Comparison of ENCODE assay signal across 14 mouse cellular contexts in genomic region chr3:33440905-33441304, GRCm38 (mm10).
"Had no signal": no experiment of that assay in that cellular context is flagged by ENCODE, and none has a peak within 500 bp of the region (broad histone marks: within the 10 kb centered on the region; RNA-seq: fewer than 3 reads in every experiment).

No protein-coding gene starts in this region.

- H3K9ac ChIP-seq: limb, embryonic 12.5 days; liver, embryonic 13.5 days; liver, postnatal 0 days; lung, embryonic 15.5 days; neural tube, embryonic 12.5 days; stomach, embryonic 15.5 days had no signal

- H3K9me3 ChIP-seq: limb, embryonic 12.5 days; liver, embryonic 13.5 days; lung, embryonic 15.5 days; megakaryocyte, embryonic 14.5 days; neural tube, embryonic 12.5 days; stomach, embryonic 15.5 days had no signal

- DNase-seq: kidney, adult 18-20 months; kidney, postnatal 10 days; kidney, postnatal 4 days; liver; liver, embryonic 13.5 days; liver, postnatal 0 days; lung, postnatal 14 days; thymus, postnatal 36 days had no signal

- H3K27me3 ChIP-seq: limb, embryonic 12.5 days; liver, embryonic 13.5 days; lung, embryonic 15.5 days; megakaryocyte, embryonic 14.5 days; neural tube, embryonic 12.5 days; stomach, embryonic 15.5 days had no signal

- H3K4me3 ChIP-seq: limb, embryonic 12.5 days; liver, embryonic 13.5 days; lung, embryonic 15.5 days; megakaryocyte, embryonic 14.5 days; neural tube, embryonic 12.5 days; stomach, embryonic 15.5 days had no signal

- H3K4me1 ChIP-seq: limb, embryonic 12.5 days; liver, embryonic 13.5 days; lung, embryonic 15.5 days; megakaryocyte, embryonic 14.5 days; neural tube, embryonic 12.5 days; stomach, embryonic 15.5 days had no signal

- H3K27ac ChIP-seq: limb, embryonic 12.5 days; liver, embryonic 13.5 days; lung, embryonic 15.5 days; macrophage; neural tube, embryonic 12.5 days; stomach, embryonic 15.5 days had no signal

- H3K4me2 ChIP-seq: limb, embryonic 12.5 days; liver, embryonic 13.5 days; lung, embryonic 15.5 days; neural tube, embryonic 12.5 days; stomach, embryonic 15.5 days had no signal

- ATAC-seq: liver, postnatal 0 days had no signal

- H3K36me3 ChIP-seq: limb, embryonic 12.5 days; liver, embryonic 13.5 days; lung, embryonic 15.5 days; neural tube, embryonic 12.5 days; stomach, embryonic 15.5 days had no signal
